Mouse (Mus musculus): ENCODE results near the gene Zswim4. TPM values are rescaled to one million over a fixed set of nuclear protein-coding genes. Genes with fewer than 3 reads are reported as not detected.

Gene Zswim4
- total RNA-seq, 2 experiments from 2014 or later: 18.0 to 18.3 TPM

GRCm38 (mm10) chr8:84230735-84231134, 6.1 kb downstream of the Zswim4 start:
- DNase-seq (ENCODE audit: low spot score in 2 of 2): no peak

- DNase-seq (ENCODE audit: low spot score in 2 of 2): no peak
Measured at GRCm38 (mm10) chr8:84223322-84224029, 13.4 kb downstream of the Zswim4 start.

DNA sequence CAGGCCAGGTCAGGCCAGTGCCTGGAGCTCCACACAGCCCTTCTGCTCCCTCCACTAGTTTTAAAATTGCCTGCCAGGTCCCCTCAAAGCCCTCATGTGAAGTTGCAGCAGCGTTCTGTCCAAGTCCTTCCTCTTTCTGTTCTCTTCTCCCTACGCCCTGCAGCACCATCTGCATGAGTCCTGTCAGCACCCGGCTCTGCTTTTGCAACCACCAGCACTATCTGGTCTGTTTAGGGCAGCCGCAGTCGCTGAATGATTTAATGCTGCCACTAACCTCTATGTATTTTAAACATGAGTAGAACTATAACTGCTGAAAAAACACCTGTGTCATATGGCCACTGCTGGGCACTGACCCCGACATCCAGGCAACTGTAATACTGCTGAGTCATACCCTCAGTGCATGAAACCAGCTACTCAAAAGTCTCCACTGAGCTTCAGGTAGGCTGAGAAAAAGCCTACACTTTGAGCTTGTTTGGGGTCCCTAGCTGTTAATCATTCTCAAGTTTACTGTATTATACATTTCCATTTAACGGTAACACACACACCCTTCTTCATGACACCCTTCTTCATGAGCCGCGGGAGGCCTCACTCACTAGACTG, 14.2 kb downstream of the Zswim4 start:
- DNase-seq (ENCODE audit: low spot score in 2 of 2): no peak

DNA sequence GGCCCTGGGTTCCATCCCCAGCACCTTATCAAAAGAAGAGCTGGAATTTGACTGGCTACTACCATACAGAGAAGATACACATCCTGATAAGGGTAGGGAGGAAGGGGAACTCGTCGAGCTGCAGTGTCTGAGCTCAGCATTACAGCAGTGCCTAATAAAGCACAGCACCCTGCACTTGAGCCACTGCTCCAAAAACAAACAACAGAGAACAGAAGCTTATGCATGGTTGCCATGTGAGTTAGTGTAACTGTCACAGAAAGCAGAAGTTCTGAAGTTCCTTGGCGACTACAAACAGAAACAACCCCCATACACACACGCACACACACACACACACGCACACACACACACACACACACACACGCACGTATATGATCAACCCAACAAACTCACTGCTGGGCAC, 16.8 kb downstream of the Zswim4 start:
- DNase-seq (ENCODE audit: low spot score in 2 of 2): no peak

- DNase-seq (ENCODE audit: low spot score in 2 of 2): no peak
Measured at GRCm38 (mm10) chr8:84218143-84218542, 18.7 kb downstream of the Zswim4 start.

DNA sequence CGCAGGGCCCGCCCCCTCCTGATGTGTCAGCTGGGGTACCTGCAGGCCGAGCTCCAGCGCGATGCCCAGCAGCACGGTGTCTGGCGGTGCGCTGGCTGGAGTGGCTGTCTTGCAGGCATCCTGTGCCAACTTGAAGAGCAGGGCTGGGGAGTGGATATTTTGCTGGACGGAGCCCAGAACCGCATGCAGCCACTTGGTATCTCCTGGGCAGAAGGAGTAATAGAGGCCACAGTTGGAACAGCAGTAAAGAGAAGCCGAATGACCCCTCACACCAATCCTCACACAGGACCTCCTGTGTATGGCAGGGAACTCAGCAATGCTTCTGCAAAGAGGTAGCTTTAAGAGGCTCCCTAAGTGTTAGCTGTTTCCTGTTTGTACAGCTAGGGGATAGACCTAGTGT, 19.6 kb downstream of the Zswim4 start:
- no peak for DNase-seq (ENCODE audit: low spot score in 2 of 2)

DNA sequence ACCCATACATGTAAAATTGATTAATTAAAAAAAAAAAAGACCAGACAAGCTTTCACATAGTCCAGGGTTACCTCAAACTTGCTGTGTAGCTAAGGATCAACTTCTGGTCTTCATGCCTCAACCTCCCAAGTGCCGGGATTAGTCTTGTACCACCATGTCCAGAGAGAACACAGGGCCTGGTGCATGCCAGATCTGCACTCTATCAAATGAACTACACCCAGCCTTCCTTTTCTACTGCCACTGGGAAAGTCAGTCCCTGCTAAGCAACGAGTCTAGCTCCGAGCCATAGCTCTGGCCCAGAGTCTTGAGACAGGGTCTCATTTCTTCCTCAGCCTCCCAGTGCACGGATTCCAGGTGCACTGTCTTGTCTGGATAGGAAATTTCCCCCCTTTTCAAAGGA, 23.6 kb downstream of the Zswim4 start:
- DNase-seq (ENCODE audit: low spot score in 2 of 2): no peak

- DNase-seq (ENCODE audit: low spot score in 2 of 2): no peak
Measured at GRCm38 (mm10) chr8:84211881-84212563, 24.8 kb downstream of the Zswim4 start.

GRCm38 (mm10) chr8:84211202-84211601, 25.7 kb downstream of the Zswim4 start:
- DNase-seq (ENCODE audit: low spot score in 2 of 2): no peak

DNA sequence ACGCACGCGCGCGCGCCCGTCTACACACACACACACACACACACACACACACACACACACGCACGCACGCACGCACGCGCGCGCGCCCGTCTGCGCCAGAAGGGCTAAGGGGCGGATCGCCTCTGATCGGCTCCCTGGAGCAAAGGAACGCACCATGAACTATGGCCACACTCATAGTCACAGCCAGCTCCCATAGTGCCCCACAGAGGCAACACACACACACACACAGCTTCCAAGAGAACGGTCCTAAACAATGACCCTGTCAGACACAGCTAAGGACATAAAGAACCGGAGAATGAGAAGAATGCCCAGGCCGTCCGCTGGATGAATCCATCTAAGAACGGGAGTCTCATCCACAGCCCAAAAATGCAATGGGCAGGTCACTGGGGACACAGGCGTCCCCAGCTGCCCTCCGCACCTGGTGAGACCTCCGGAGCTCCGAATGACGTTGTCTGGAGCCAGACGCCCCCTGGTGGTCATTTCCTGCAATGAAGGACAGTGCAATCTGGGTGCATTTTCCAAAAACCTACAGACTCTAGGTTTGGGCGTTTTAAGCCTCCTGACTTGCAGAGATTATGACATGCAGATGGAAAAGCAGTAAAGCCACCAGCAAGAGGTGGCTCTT, 26.6 kb downstream of the Zswim4 start:
- DNase-seq (ENCODE audit: low spot score in 2 of 2): peak; percentile 90

DNA sequence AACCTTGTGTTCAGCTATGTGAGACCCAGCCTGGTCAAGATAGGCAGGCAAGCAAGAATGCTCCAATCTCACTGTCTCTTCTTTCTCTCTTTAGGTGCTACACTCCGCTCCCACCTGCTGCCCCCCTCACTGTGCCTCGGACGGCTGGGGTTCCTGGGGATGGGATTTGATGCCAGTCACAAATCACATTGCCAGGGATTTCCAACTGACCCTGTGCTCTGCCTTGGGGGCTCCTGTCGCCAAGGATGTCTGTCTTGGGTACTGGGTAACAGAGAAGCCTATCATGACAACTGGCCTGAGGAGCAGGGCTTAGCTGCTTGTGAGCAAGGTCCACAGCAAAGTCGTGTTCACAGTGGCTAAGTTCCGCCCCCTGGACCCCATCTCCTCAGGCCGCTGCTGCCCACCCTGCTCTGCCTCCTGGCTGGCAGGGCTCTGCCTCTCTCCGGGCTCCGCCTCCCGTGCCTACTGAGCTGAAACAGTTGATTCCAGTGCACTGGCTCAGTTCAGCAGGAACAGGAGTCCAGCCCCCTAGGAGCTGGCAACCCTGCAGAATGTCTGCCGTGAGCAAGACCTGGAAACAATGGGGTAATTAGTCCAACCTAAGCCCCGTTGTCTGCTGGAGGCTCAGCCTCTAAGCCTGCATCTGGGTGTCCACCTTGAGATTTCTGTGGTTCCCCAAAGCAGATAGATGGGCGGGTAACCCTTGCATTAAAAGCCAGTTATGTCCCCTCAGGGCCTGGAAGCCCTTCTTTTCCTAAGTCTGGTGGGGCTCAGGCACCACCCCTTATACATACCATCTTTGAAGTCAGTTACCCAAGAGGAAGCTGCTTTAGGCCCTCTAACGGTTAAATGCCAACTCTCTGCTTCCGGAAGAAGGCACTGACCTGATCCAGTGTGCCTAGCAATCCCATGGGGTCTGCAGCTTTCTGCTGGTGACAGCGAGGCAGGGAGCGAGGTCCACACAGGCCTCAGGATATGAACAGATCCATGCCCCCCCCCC, 28.2 kb downstream of the Zswim4 start:
- peak in 1 of 2 experiments; percentile 23 for DNase-seq (ENCODE audit: low spot score in 2 of 2)

DNA sequence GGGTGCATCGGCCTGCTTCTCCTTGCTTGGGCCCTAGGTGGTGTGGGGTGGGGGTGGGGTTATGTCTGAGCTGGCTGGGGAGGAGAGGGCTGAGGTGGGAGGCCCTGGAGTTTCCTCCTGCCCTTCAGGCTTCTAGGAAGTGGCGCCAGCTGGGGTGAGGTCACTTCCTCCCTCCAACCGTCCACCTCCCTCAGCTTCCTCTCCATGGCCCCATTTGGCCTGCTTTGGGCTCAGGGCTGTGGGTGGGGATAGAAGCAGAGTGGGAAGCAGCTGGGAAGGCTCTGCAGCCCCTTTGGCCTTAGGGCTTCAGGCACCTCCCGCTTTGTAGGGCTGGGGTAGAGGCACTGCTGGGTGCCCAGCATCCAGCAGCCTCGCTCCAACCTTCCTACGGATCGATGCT, 29.0 kb downstream of the Zswim4 start:
- peak in 1 of 2 experiments; percentile 25 for DNase-seq (ENCODE audit: low spot score in 2 of 2)

GRCm38 (mm10) chr8:84206666-84207065, 30.2 kb downstream of the Zswim4 start:
- DNase-seq (ENCODE audit: low spot score in 2 of 2): no peak

DNA sequence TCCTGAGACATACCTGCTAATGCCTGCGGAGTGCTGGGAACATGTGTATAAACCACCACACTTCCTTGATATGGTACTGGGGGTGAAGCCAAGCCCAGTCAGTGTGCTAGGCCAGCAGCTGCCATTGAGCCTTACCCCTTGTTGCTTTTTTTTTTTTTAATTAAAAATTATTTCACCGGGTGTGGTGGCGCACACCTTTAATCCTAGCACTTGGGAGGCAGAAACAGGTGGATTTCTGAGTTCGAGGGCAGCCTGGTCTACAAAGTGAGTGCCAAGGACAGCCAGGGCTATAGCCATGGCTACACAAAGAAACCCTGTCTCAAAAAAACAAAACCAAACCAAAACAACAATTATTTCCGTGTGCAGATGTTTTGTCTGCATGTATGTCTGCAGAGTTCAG, 31.8 kb downstream of the Zswim4 start:
- no peak for DNase-seq (ENCODE audit: low spot score in 2 of 2)

DNA sequence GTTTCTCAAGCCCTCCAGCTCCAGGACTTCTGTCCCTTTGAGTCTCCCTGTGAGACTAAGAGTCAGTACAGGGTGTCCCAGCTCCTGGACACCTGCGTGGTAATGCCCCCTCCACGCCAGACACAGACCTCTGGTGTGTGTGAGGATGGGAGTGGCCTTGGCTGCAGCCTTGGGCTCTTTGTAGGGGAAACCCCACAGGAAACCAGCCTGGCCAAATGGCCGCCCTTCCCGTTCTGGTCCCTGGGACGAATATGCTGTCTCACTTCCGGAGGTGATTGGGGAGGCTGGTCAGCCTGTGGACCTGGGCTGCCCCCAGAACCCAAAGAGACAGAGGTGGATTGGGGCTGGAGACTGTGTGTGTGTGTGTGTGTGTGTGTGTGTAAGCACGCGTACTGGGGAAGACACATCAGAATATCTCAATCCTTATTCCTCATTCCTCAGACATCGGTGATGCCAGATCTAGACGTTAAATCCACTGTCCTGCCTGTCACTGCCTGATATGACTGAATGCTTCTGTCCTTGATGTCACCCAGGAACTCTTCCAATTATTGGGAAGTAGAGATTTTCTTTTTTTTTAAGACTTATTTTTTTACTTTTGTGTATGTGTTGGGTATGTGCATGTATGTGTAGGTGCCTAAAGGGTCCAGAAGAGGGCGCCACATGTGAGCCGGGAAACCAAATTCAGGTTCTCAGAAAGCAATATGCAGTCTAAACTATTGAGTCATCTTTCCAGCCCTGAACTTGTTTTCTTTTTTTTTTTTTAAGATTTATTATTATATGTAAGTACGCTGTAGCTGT, 32.7 kb downstream of the Zswim4 start:
- peak in 1 of 2 experiments; percentile 50 for DNase-seq (ENCODE audit: low spot score in 2 of 2)

GRCm38 (mm10) chr8:84202938-84203917, 33.6 kb downstream of the Zswim4 start:
- peak; percentile 64 to 79 for DNase-seq (ENCODE audit: low spot score in 2 of 2)

DNA sequence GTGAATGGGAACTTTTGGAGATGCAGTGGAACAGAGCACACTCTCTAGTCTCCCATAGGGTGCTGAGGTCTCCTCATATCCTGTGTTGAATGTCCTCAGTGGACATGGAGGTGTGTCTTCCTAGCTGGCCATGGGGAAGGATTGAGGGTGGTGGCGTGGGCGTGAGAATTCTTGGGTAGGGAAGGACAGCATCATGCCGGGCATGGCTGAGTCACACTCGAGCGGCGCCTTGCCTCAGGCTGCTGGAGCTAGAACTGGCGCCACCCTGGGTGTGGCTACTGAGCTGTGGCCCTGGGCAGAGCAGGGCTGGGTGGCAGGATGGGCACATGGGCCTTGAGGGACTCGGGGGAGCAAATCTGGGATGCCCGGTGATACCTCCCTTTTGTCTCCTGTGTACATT, 34.4 kb downstream of the Zswim4 start:
- no peak for DNase-seq (ENCODE audit: low spot score in 2 of 2)

DNA sequence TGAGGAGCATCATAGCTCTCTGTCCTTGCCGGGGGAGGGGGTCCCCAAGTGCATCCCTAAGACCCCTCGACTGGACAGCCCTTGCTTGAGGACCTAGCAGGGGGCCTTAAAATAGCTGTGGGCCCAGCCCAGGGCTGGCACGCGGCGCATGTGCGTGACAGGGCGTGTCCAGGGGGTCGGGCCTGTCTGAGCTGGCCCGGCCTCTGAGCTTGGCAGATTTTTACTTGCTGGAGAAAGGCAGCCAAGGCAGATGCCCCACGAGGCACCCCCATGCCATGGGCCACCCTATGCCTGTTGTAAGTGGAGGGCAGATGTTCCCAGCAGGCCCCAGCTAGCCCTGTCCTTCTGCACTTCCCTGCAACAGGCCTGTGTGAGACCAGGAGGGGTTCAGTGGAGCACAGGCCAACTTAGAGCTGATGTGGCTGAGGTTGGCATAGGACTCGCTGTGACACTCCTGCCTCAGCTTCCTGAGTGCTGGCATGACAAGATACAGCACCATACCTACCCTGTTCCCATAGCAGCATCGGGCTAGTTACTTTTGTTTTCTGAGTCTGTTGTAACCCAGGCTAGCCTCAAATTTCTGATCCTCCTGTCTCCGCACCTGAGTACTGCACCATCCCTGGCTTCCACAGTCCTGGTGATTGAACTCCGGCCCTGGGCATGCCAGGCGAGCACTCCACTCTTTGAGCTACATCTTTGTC, 35.2 kb downstream of the Zswim4 start:
- peak in 1 of 2 experiments; percentile 67 for DNase-seq (ENCODE audit: low spot score in 2 of 2)
